Mouse (Mus musculus) midbrain, embryonic 11.5 days (tissue): ENCODE measurements around the gene Nemp1. TPM values are rescaled to one million over a fixed set of nuclear protein-coding genes. Genes with fewer than 3 reads are reported as not detected.

ENCODE experiments used
- ATAC-seq: fragments of 200-750 bp; cut with Nextera tagmentation; 2 replicates; pipeline ENCODE4 v1.8.0; 2017; ENCODE audit warnings: moderate TSS enrichment, moderate library complexity; ENCODE audit not compliant: low FRiP score
- DNase-seq: peaks from one replicate; pipeline ENCODE4 v3.0.0; 2015; ENCODE audit warnings: low spot score; ENCODE audit errors: missing footprints
- H3K27ac ChIP-seq: fragments of 300-500 bp; sonication (generic); 2 replicates; pipeline ENCODE4 v1.5.1; 2014; ENCODE audit warnings: low read depth, low read length
- H3K27me3 ChIP-seq: fragments of 300-500 bp; sonication (generic); 2 replicates; pipeline ENCODE4 v1.6.1; 2014; ENCODE audit warnings: mild to moderate bottlenecking, low read length, moderate library complexity, mixed read lengths; ENCODE audit not compliant: control insufficient read depth, insufficient read depth
- H3K36me3 ChIP-seq: fragments of 300-500 bp; sonication (generic); 2 replicates; pipeline ENCODE4 v1.6.1; 2014; ENCODE audit warnings: mild to moderate bottlenecking, low read length, moderate library complexity, mixed read lengths; ENCODE audit not compliant: control insufficient read depth, insufficient read depth
- H3K4me1 ChIP-seq: fragments of 300-500 bp; sonication (generic); 2 replicates; pipeline ENCODE4 v1.6.1; 2014; ENCODE audit warnings: low read length; ENCODE audit not compliant: control insufficient read depth, insufficient read depth
- H3K4me2 ChIP-seq: fragments of 300-500 bp; sonication (generic); 2 replicates; pipeline ENCODE4 v1.6.1; 2014; ENCODE audit warnings: mild to moderate bottlenecking, moderate library complexity
- H3K4me3 ChIP-seq: fragments of 300-500 bp; sonication (generic); 2 replicates; pipeline ENCODE4 v1.5.1; 2014; ENCODE audit warnings: low read depth, low read length
- H3K9ac ChIP-seq: fragments of 300-500 bp; sonication (generic); 2 replicates; pipeline ENCODE4 v1.6.1; 2014; ENCODE audit warnings: low read length
- H3K9me3 ChIP-seq: fragments of 300-500 bp; sonication (generic); 2 replicates; pipeline ENCODE4 v1.6.1; 2016; ENCODE audit warnings: low read length; ENCODE audit not compliant: control insufficient read depth
- WGBS: fragments of 180-500 bp; shearing (Covaris S2); extraction: QIAGEN DNeasy Blood & Tissue Kit; methylation state at CpG from one replicate; pipeline ENCODE4 v1.1.7; 2014; 5-methylcytosine and 5-hydroxymethylcytosine counted together
- polyA plus RNA-seq: library from polyadenylated mRNA; unstranded; fragments of >200 nt; fragmentation: Nextera tagmentation; extraction: Ambion mirVana; gene quantifications from 2 replicates; pipeline ENCODE4 v1.2.1, GENCODE M21; 2014

Gene Nemp1
- polyA plus RNA-seq, 1 experiment from 2014 or later = 10.0 TPM

- Histone ChIP-seq H3K9me3 (no peaks in the 10 kb centered on the region), H3K9ac (no peak overlapping the region), H3K4me1 (peaks cover 2% of the 10 kb centered on the region; the same call in 1 of the 2 replicates), H3K36me3 (no peaks in the 10 kb centered on the region), H3K4me2 (no peak overlapping the region), H3K27me3 (no peaks in the 10 kb centered on the region; the same call in 1 of the 2 replicates), H3K4me3 (no peak overlapping the region), H3K27ac (no peak overlapping the region)
- DNase-seq (no peak), ATAC-seq (no peak)
- 86% methylated on average over 8 of the region's 8 CpGs for WGBS
Measured at GRCm38 (mm10) chr10:127728437-127728836, 61.7 kb downstream of the Nemp1 start.

- Histone ChIP-seq H3K4me2 (no peak overlapping the region), H3K4me1 (peaks cover 2% of the 10 kb centered on the region; the same call in 1 of the 2 replicates), H3K36me3 (no peaks in the 10 kb centered on the region), H3K4me3 (no peak overlapping the region), H3K9me3 (no peaks in the 10 kb centered on the region), H3K9ac (no peak overlapping the region), H3K27me3 (no peaks in the 10 kb centered on the region; the same call in 1 of the 2 replicates), H3K27ac (no peak overlapping the region)
- DNase-seq = no peak
- no peak for ATAC-seq
- WGBS = 68% methylated on average over 11 of the region's 11 CpGs
Measured at GRCm38 (mm10) chr10:127730285-127730932, 63.7 kb downstream of the Nemp1 start.

GRCm38 (mm10) chr10:127730933-127731310 is 64.2 kb downstream of the Nemp1 start:
- no peaks in the 10 kb centered on the region; the same call in 1 of the 2 replicates for H3K27me3 ChIP-seq
- 28% methylated on average over 9 of the region's 9 CpGs for WGBS
- no peak for ATAC-seq
- H3K27ac ChIP-seq = no peak overlapping the region
- no peak overlapping the region for H3K4me2 ChIP-seq
- H3K9me3 ChIP-seq = no peaks in the 10 kb centered on the region
- H3K4me3 ChIP-seq = no peak overlapping the region
- peaks cover 2% of the 10 kb centered on the region; the same call in 1 of the 2 replicates for H3K4me1 ChIP-seq
- DNase-seq = peak; percentile 83
- no peak overlapping the region for H3K9ac ChIP-seq
- no peaks in the 10 kb centered on the region for H3K36me3 ChIP-seq

GRCm38 (mm10) chr10:127731397-127731796 is 64.7 kb downstream of the Nemp1 start:
- no peak overlapping the region for H3K9ac ChIP-seq
- no peaks in the 10 kb centered on the region for H3K9me3 ChIP-seq
- no peak overlapping the region for H3K4me3 ChIP-seq
- H3K36me3 ChIP-seq = no peaks in the 10 kb centered on the region
- no peaks in the 10 kb centered on the region; the same call in 1 of the 2 replicates for H3K27me3 ChIP-seq
- DNase-seq = peak; percentile 75
- H3K4me1 ChIP-seq = peaks cover 2% of the 10 kb centered on the region; the same call in 1 of the 2 replicates
- no peak for ATAC-seq
- WGBS = 41% methylated on average over 5 of the region's 5 CpGs
- no peak overlapping the region for H3K27ac ChIP-seq
- H3K4me2 ChIP-seq = no peak overlapping the region

GRCm38 (mm10) chr10:127734434-127734833 is 67.7 kb downstream of the Nemp1 start:
- Histone ChIP-seq H3K9me3 (no peaks in the 10 kb centered on the region), H3K27ac (no peak overlapping the region), H3K4me3 (no peak overlapping the region), H3K4me2 (no peak overlapping the region), H3K4me1 (peaks cover 2% of the 10 kb centered on the region; the same call in 1 of the 2 replicates), H3K36me3 (no peaks in the 10 kb centered on the region), H3K27me3 (no peaks in the 10 kb centered on the region; the same call in 1 of the 2 replicates), H3K9ac (no peak overlapping the region)
- ATAC-seq (no peak), DNase-seq (no peak)
- WGBS = 54% methylated on average over 5 of the region's 5 CpGs

DNA sequence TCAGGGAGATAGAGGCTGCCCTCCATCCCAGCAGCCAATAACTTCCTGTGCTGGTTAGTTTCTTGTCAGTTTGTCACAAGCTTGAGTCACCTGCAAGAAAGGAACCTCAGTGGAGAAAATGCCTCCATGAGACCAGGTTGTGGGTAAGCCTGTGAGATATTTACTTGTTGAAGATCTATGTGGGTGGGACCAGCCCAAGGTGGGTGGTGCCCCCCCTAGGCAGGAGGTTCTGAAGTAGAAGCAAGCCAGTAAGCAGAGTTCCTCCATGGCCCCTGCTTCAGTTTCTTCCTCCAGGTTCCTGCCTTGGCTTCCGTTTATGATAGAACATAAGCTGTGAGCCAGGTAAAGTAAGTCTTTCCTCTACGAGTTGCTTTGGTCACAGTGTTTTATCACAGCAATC is 69.6 kb downstream of the Nemp1 start:
- H3K36me3 ChIP-seq = no peaks in the 10 kb centered on the region
- H3K4me3 ChIP-seq = no peak overlapping the region
- ATAC-seq (no peak), DNase-seq (no peak)
- no peaks in the 10 kb centered on the region for H3K9me3 ChIP-seq
- H3K9ac ChIP-seq = no peak overlapping the region
- H3K27ac ChIP-seq = no peak overlapping the region
- no peak overlapping the region for H3K4me2 ChIP-seq
- H3K4me1 ChIP-seq = peaks cover 7% of the 10 kb centered on the region; the same call in 1 of the 2 replicates
- 91% methylated on average over 2 of the region's 2 CpGs for WGBS
- H3K27me3 ChIP-seq = no peaks in the 10 kb centered on the region; the same call in 1 of the 2 replicates

DNA sequence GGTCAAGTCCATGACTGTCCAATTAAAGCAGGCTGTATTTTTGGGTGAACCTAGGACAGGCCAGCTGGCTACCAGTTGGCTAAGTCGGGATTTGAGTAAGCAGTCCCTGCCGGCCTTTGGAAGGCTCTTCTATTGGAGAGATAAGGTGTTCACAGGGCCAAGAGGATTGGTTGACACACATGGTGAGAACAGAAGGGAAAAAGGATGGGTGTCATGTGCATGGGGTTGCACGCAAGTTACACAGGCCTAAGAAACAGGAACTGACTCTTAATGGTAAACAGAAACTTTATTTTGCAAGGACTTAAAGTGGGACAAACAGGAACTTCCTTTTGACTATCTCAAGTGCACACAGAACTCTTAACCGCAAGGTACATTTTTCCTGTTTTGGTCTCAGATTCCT is 70.2 kb downstream of the Nemp1 start:
- Histone ChIP-seq H3K4me3 (no peak overlapping the region), H3K9me3 (no peaks in the 10 kb centered on the region), H3K4me2 (no peak overlapping the region), H3K36me3 (peaks cover 4% of the 10 kb centered on the region; the same call in 1 of the 2 replicates), H3K4me1 (peaks cover 6% of the 10 kb centered on the region; the same call in 1 of the 2 replicates), H3K27me3 (no peaks in the 10 kb centered on the region; the same call in 1 of the 2 replicates), H3K27ac (no peak overlapping the region), H3K9ac (no peak overlapping the region)
- 83% methylated on average over 4 of the region's 4 CpGs for WGBS
- DNase-seq = no peak
- ATAC-seq = no peak

DNA sequence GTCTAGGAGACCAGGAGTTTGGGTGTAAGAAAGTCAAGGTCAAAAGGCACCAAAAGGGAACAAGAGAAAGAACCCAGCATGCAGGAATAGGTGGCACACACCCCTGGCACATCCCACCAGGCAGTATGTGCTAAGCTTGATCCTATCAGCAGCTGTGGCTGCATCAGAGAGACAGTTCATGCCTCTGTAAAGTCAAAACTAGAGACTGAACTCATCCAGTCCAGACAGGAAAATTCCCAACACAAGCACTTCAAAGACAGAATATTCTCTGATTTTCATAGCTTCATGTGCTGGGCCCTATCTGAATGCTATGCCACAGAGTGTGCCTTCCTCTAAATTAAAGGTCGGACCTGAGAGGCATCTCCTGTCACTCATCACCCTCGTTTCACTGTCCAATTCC is 70.9 kb downstream of the Nemp1 start:
- H3K4me3 ChIP-seq = no peak overlapping the region
- no peaks in the 10 kb centered on the region for H3K9me3 ChIP-seq
- H3K4me2 ChIP-seq = no peak overlapping the region
- DNase-seq = peak; percentile 64
- no peak overlapping the region for H3K9ac ChIP-seq
- WGBS = 26% methylated on average over 2 of the region's 2 CpGs
- no peaks in the 10 kb centered on the region for H3K27me3 ChIP-seq
- H3K36me3 ChIP-seq = peaks cover 10% of the 10 kb centered on the region
- no peak for ATAC-seq
- H3K27ac ChIP-seq = no peak overlapping the region
- H3K4me1 ChIP-seq = peaks cover 6% of the 10 kb centered on the region; the same call in 1 of the 2 replicates

DNA sequence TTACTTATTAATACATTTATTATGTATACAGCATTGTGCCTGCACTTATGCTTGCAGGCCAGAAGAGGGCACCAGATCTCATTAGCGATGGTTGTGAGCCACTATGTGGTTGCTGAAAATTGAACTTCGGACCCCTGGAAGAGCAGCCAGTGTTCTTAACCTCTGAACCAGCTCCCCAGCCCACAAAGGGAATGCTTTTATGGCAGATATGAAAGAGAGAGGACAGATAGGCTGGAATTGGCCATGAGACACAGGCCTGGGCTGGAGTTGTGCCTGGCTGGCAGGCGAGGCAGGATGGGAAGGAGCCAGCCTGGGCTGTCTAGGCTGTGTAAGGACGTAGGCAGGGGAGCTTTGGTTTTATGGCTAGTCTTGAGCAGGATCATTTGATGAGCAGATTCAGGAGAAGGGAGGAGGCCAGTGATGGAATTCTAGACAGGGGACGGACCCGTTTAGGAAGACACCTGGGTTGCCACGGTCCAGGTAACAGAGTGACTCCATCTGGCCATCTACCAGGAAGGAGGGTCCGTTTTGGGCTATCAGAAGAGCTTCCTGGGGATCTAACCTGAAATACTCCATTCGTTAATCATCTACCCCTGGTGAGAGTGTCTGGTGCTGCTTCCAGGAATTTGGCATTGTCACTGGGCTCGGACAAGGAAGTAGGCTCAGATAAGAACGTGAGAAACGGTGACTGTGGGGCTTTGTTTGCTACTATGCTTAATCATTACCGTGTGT is 71.6 kb downstream of the Nemp1 start:
- H3K27me3 ChIP-seq = no peaks in the 10 kb centered on the region
- H3K4me3 ChIP-seq = no peak overlapping the region
- H3K36me3 ChIP-seq = peaks cover 18% of the 10 kb centered on the region
- H3K27ac ChIP-seq = no peak overlapping the region
- 57% methylated on average over 13 of the region's 13 CpGs for WGBS
- H3K4me1 ChIP-seq = peaks cover 6% of the 10 kb centered on the region; the same call in 1 of the 2 replicates
- no peak overlapping the region for H3K9ac ChIP-seq
- ATAC-seq (no peak), DNase-seq (no peak)
- no peaks in the 10 kb centered on the region for H3K9me3 ChIP-seq
- no peak overlapping the region for H3K4me2 ChIP-seq
